Mouse (Mus musculus) midbrain, postnatal 0 days (tissue): ENCODE results near the gene Sstr2. TPM values are rescaled to one million over a fixed set of nuclear protein-coding genes. Genes with fewer than 3 reads are reported as not detected.

Experiments used
- ATAC-seq: fragments of 200-750 bp; cut with Nextera tagmentation; 2 replicates; pipeline ENCODE4 v1.8.0; 2017; ENCODE audit warnings: moderate number of reproducible peaks, mild to moderate bottlenecking, moderate TSS enrichment, moderate library complexity; ENCODE audit not compliant: low FRiP score
- DNase-seq: peaks from one replicate; pipeline ENCODE4 v3.0.0-alpha.2; 2015; ENCODE audit warnings: low spot score
- H3K27ac ChIP-seq: fragments of 300-500 bp; sonication (generic); 2 replicates; pipeline ENCODE4 v1.5.1; 2014; ENCODE audit warnings: low read depth, mild to moderate bottlenecking, low read length, mixed read lengths
- H3K27me3 ChIP-seq: fragments of 300-500 bp; sonication (generic); 2 replicates; pipeline ENCODE4 v1.6.1; 2014; ENCODE audit warnings: low read length, control low read depth, mixed read lengths; ENCODE audit not compliant: insufficient read depth
- H3K36me3 ChIP-seq: fragments of 300-500 bp; sonication (generic); 2 replicates; pipeline ENCODE4 v1.6.1; 2014; ENCODE audit warnings: low read length, control low read depth, mixed read lengths; ENCODE audit not compliant: insufficient read depth
- H3K4me1 ChIP-seq: fragments of 300-500 bp; sonication (generic); 2 replicates; pipeline ENCODE4 v1.6.1; 2014; ENCODE audit warnings: mild to moderate bottlenecking, control low read depth, antibody characterized with exemption, low read length, mixed read lengths; ENCODE audit not compliant: insufficient read depth
- H3K4me2 ChIP-seq: fragments of 300-500 bp; sonication (generic); 2 replicates; pipeline ENCODE4 v1.6.1; 2014; ENCODE audit warnings: low read depth, mild to moderate bottlenecking, low read length, mixed read lengths; ENCODE audit not compliant: poor library complexity, severe bottlenecking
- H3K4me3 ChIP-seq: fragments of 300-500 bp; sonication (generic); 2 replicates; pipeline ENCODE4 v1.5.1; 2014; ENCODE audit warnings: low read depth, mild to moderate bottlenecking, low read length, moderate library complexity
- H3K9ac ChIP-seq: fragments of 300-500 bp; sonication (generic); replicated peaks from 2 replicates; pipeline ENCODE4 v1.6.1; 2014; ENCODE audit warnings: mild to moderate bottlenecking, low read length, moderate library complexity, mixed read lengths; ENCODE audit not compliant: poor library complexity, severe bottlenecking
- H3K9me3 ChIP-seq: fragments of 300-500 bp; sonication (generic); 2 replicates; pipeline ENCODE4 v1.6.1; 2016; ENCODE audit warnings: low read length, control low read depth
- CTCF ChIP-seq: IDR thresholded peaks from 2 replicates; pipeline ENCODE4 v1.5.1; 2016; ENCODE audit warnings: antibody characterized with exemption, mild to moderate bottlenecking
- WGBS: fragments of 180-500 bp; shearing (Covaris S2); extraction: QIAGEN DNeasy Blood & Tissue Kit; methylation state at CpG from one replicate; pipeline ENCODE4 v1.1.7; 2014; 5-methylcytosine and 5-hydroxymethylcytosine counted together
- polyA plus RNA-seq: library from polyadenylated mRNA; unstranded; fragments of >200 nt; fragmentation: Nextera tagmentation; extraction: Ambion mirVana; gene quantifications from 2 replicates; pipeline ENCODE4 v1.2.1, GENCODE M21; 2015
- total RNA-seq: library from RNA; depleted of rRNA; stranded (reverse); fragments of >200 nt; gene quantifications from 2 replicates; pipeline ENCODE4 v1.2.3, GENCODE M21; 2014

Gene Sstr2
- total and polyA plus RNA-seq, 2 experiments from 2014 or later, result 8.8 to 26.3 TPM

GRCm38 (mm10) chr11:113649353-113650210 lies 30.4 kb downstream of the Sstr2 start, which contains the start of gene Slc39a11:
Gene Slc39a11 (minus strand): TSS chr11:113650079.
- Histone ChIP-seq H3K27me3 (no peaks in the 10 kb centered on the region), H3K27ac (peak within 1 kb of the TSS; percentile 89), H3K4me1 (peaks cover 9% of the 10 kb centered on the region; the same call in 1 of the 2 replicates), H3K36me3 (peaks cover 29% of the 10 kb centered on the region), H3K9me3 (no peaks in the 10 kb centered on the region), H3K4me3 (peak within 1 kb of the TSS; percentile 96), H3K9ac (peak within 1 kb of the TSS; percentile 93), H3K4me2 (peak within 1 kb of the TSS; percentile 66)
- peak; percentile 55 for TF ChIP-seq CTCF
- WGBS, result under 1% methylated on average over 81 of the region's 91 CpGs
- peak; percentile 81 for DNase-seq
- ATAC-seq, result peak; percentile 85

GRCm38 (mm10) chr11:113651206-113651906 lies 32.2 kb downstream of the Sstr2 start:
- ATAC-seq, result no peak
- H3K9me3 ChIP-seq, result no peaks in the 10 kb centered on the region
- no peak overlapping the region for H3K27ac ChIP-seq
- 73% methylated on average over 22 of the region's 22 CpGs for whole genome bisulfite sequencing
- no peak overlapping the region for H3K9ac ChIP-seq
- H3K4me1 ChIP-seq, result peaks cover 9% of the 10 kb centered on the region; the same call in 1 of the 2 replicates
- 0 out of 2 replicates have a peak overlapping the region, but pooled peaks have one; percentile 66 for H3K4me2 ChIP-seq
- DNase-seq, result peak; percentile 55
- H3K4me3 ChIP-seq, result no peak overlapping the region
- no peak for TF ChIP-seq CTCF
- H3K27me3 ChIP-seq, result no peaks in the 10 kb centered on the region
- H3K36me3 ChIP-seq, result peaks cover 46% of the 10 kb centered on the region

- 48% methylated on average over 8 of the region's 8 CpGs for WGBS
- Histone ChIP-seq H3K27ac (no peak overlapping the region), H3K4me2 (no peak overlapping the region), H3K4me3 (no peak overlapping the region), H3K9me3 (no peaks in the 10 kb centered on the region), H3K36me3 (peaks cover 51% of the 10 kb centered on the region), H3K4me1 (peaks cover 9% of the 10 kb centered on the region; the same call in 1 of the 2 replicates), H3K9ac (no peak overlapping the region), H3K27me3 (no peaks in the 10 kb centered on the region)
- peak; percentile 38; the same call in 1 of the 2 replicates for ATAC-seq
- peak; percentile 81 for TF ChIP-seq CTCF
- peak; percentile 82 for DNase-seq
Observed at GRCm38 (mm10) chr11:113651907-113652273, 32.7 kb downstream of the Sstr2 start.

GRCm38 (mm10) chr11:113652516-113652915 lies 33.4 kb downstream of the Sstr2 start:
- no peak for DNase-seq
- 87% methylated on average over 6 of the region's 6 CpGs for WGBS
- Histone ChIP-seq H3K36me3 (peaks cover 57% of the 10 kb centered on the region), H3K4me1 (peaks cover 9% of the 10 kb centered on the region; the same call in 1 of the 2 replicates), H3K27me3 (no peaks in the 10 kb centered on the region), H3K4me2 (no peak overlapping the region), H3K27ac (no peak overlapping the region), H3K9me3 (no peaks in the 10 kb centered on the region), H3K9ac (no peak overlapping the region), H3K4me3 (no peak overlapping the region)
- ATAC-seq, result no peak
- no peak for TF ChIP-seq CTCF

GRCm38 (mm10) chr11:113654105-113654504 lies 35.0 kb downstream of the Sstr2 start:
- Histone ChIP-seq H3K4me2 (no peak overlapping the region), H3K9ac (no peak overlapping the region), H3K4me3 (no peak overlapping the region), H3K36me3 (peaks cover 69% of the 10 kb centered on the region), H3K27me3 (no peaks in the 10 kb centered on the region), H3K4me1 (peaks cover 3% of the 10 kb centered on the region; the same call in 1 of the 2 replicates), H3K9me3 (no peaks in the 10 kb centered on the region), H3K27ac (no peak overlapping the region)
- ATAC-seq (no peak), DNase-seq (no peak)
- WGBS, result 93% methylated on average over 15 of the region's 15 CpGs
- no peak for TF ChIP-seq CTCF
